ENCODE assay signal across 9 mouse cellular contexts in the genomic region with DNA sequence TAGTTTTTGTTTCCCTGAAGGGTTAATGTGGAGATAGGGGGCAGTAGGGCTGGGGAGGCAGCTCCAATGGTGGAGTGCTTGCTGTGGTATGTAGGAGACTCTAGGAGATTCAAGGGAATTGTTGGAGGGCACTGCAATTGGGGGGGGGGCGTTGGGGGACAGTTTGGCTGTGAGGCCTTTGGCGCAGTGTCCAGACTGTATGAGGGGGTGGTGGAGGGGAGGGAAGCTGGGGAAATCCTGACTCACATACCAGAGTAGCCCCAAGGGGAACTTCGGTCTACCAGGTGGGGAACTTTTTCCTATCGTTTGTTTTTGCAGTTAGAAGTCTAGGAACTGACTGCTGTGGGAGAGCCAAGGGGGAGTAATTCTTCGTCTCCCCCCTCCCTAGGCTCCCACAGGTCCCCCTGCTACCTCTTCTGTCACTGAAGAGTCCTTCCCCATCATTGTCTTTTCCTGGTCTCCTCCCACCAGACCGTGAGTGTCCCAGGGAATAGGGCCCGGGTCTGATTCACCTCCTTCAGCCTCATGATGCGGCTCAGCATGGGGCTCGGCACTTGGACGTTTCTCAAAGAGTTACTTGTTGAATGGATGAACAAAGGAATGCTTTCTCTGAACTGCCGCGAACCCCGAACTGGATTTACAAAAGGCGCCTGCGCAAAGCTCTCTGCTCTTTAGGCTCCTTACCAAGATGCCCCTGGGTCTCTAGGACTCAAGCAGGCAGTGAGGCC. TPM values are rescaled to one million over a fixed set of nuclear protein-coding genes. Genes with fewer than 3 reads are reported as not detected.
DNase-seq lines count a peak whose midpoint lies in the region; ATAC-seq lines count a peak whose summit lies in the region.
"Had no signal": no experiment of that assay in that cellular context is flagged by ENCODE, and none has a peak within 500 bp of the region (broad histone marks: within the 10 kb centered on the region; RNA-seq: fewer than 3 reads in every experiment).

No protein-coding gene starts in this region.

- H3K27me3 ChIP-seq in kidney, embryonic 16.5 days (ENCODE audit: insufficient read depth, low read length): no peaks in the 10 kb centered on the region
- no peaks in the 10 kb centered on the region for H3K27me3 ChIP-seq in embryonic facial prominence, embryonic 12.5 days
- no peaks in the 10 kb centered on the region for H3K27me3 ChIP-seq in neural tube, embryonic 13.5 days

- DNase-seq in kidney, postnatal 10 days: no peak
- DNase-seq in layer of hippocampus, postnatal 10 days (ENCODE audit: low spot score in 2 of 2): peak; percentile 42 to 53
- DNase-seq in heart, postnatal 14 days: no peak
- DNase-seq in thymus, postnatal 25 days: no peak
- DNase-seq in heart, postnatal 25 days (ENCODE audit: low spot score): no peak

- no peak overlapping the region for H3K27ac ChIP-seq in kidney, embryonic 16.5 days (ENCODE audit: low read length)
- peak overlapping the region; percentile 54 for H3K27ac ChIP-seq in embryonic facial prominence, embryonic 12.5 days
- H3K27ac ChIP-seq in neural tube, embryonic 13.5 days (replicated peaks): no peak overlapping the region

- no peaks in the 10 kb centered on the region for H3K36me3 ChIP-seq in kidney, embryonic 16.5 days (ENCODE audit: insufficient read depth, low read length)
- no peaks in the 10 kb centered on the region for H3K36me3 ChIP-seq in embryonic facial prominence, embryonic 12.5 days
- H3K36me3 ChIP-seq in neural tube, embryonic 13.5 days: no peaks in the 10 kb centered on the region

- H3K4me1 ChIP-seq in kidney, embryonic 16.5 days (ENCODE audit: insufficient read depth, low read length): no peaks in the 10 kb centered on the region
- H3K4me1 ChIP-seq in embryonic facial prominence, embryonic 12.5 days: 0 out of 2 replicates have a peak, but pooled peaks cover 9% of the 10 kb centered on the region
- H3K4me1 ChIP-seq in neural tube, embryonic 13.5 days (replicated peaks): peaks cover 13% of the 10 kb centered on the region

- ATAC-seq in kidney, embryonic 16.5 days (ENCODE audit: low FRiP score, low TSS enrichment): 0 out of 2 replicates have a peak, but pooled peaks have one; percentile 31
- ATAC-seq in embryonic facial prominence, embryonic 12.5 days (ENCODE audit: insufficient number of reproducible peaks, insufficient read depth, low FRiP score, low TSS enrichment): no peak
- peak; percentile 72 for ATAC-seq in neural tube, embryonic 13.5 days (ENCODE audit: low read depth)

- peak overlapping the region; percentile 8; the same call in 1 of the 2 replicates for H3K4me2 ChIP-seq in kidney, embryonic 16.5 days (replicated peaks; ENCODE audit: low read depth, low read length)
- peak overlapping the region; percentile 29 for H3K4me2 ChIP-seq in embryonic facial prominence, embryonic 12.5 days (replicated peaks)
- H3K4me2 ChIP-seq in neural tube, embryonic 13.5 days: peak overlapping the region; percentile 31

- intact Hi-C loops in heart, postnatal 14 days (cut with DNase I): no loop called here
- intact Hi-C loops in heart, postnatal 25 days (cut with DNase I): no loop called here

- 28% methylated on average over 15 of the region's 15 CpGs for WGBS in kidney, embryonic 16.5 days
- 6% methylated on average over 15 of the region's 15 CpGs for WGBS in embryonic facial prominence, embryonic 12.5 days
- WGBS in neural tube, embryonic 13.5 days: 8% methylated on average over 15 of the region's 15 CpGs

- H3K9ac ChIP-seq in kidney, embryonic 16.5 days (replicated peaks; ENCODE audit: low read length): no peak overlapping the region
- no peak overlapping the region for H3K9ac ChIP-seq in embryonic facial prominence, embryonic 12.5 days
- no peak overlapping the region for H3K9ac ChIP-seq in neural tube, embryonic 13.5 days

- H3K4me3 ChIP-seq in kidney, embryonic 16.5 days (ENCODE audit: low read length): no peak overlapping the region
- H3K4me3 ChIP-seq in embryonic facial prominence, embryonic 12.5 days: no peak overlapping the region
- no peak overlapping the region for H3K4me3 ChIP-seq in neural tube, embryonic 13.5 days
- H3K4me3 ChIP-seq: erythroblast, embryonic 14.5 days had no signal

- H3K9me3 ChIP-seq in kidney, embryonic 16.5 days (ENCODE audit: low read length): no peaks in the 10 kb centered on the region
- H3K9me3 ChIP-seq in embryonic facial prominence, embryonic 12.5 days: no peaks in the 10 kb centered on the region
- H3K9me3 ChIP-seq in neural tube, embryonic 13.5 days: no peaks in the 10 kb centered on the region

RNA-seq across cellular contexts. Expression of gene Pik3cb, which starts 23.2 kb away (rescaled TPM):
- polyA plus RNA-seq in kidney, embryonic 16.5 days (2015; fragmentation: Nextera tagmentation; extraction: Ambion mirVana): 0.81 and 0.90 TPM in 2 replicates
- 2.0 and 2.5 TPM in 2 replicates for polyA plus RNA-seq in embryonic facial prominence, embryonic 12.5 days (2016; fragmentation: Nextera tagmentation; extraction: Ambion mirVana)
- total RNA-seq in layer of hippocampus, postnatal 10 days (2021): 10 to 100 TPM; 22.5 to 23.2 TPM
- 2.1 and 3.5 TPM in 2 replicates for polyA plus RNA-seq in neural tube, embryonic 13.5 days (2015; fragmentation: Nextera tagmentation; extraction: Ambion mirVana)
- 10 to 100 TPM in 1 of 2 experiments, 1 to 10 TPM in 1; 9.7 to 10.1 TPM for total RNA-seq in heart, postnatal 14 days (2021)
- total RNA-seq in heart, postnatal 25 days (2021): 10 to 100 TPM in 1 of 2 experiments, 1 to 10 TPM in 1; 9.2 to 10.1 TPM

Comparison
In these comparisons a context has a peak if more than half of its experiments do, and no peak if none do; other contexts are left out.
1. DNase-seq: peak in layer of hippocampus, postnatal 10 days (2 of 2); none in kidney, postnatal 10 days (single experiment), heart, postnatal 14 days (0 of 2), thymus, postnatal 25 days (single experiment) and heart, postnatal 25 days (single experiment).
2. Peak in every context shown above with its lines, with median percentiles within 50 percentile points of each other: H3K4me2 ChIP-seq.